25 mouse cellular contexts compared by ENCODE assay signal in the genomic region with DNA sequence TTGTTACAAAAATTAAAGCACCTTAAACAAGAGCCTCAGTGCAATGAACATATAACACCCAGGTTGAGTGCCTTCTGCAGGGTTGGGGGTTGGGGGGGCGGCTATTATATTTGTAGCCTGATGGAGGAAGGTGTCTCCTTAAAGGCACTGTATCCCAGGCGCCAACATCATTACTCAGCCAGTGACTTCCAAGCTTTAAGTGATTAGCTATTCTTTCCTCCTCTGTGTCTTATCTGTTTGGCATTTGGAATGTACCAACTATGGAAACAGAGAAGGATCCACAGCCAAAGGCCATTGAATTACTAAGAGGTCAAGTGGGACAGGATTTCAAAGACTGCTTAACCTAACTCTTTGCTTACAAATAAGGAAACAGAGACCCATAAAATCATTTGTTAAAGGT.
A peak's percentile ranks its signal among the peaks of the same experiment; 100 is the strongest.
DNase-seq lines count a peak whose midpoint lies in the region; ATAC-seq lines count a peak whose summit lies in the region.
"Had no signal": no experiment of that assay in that cellular context is flagged by ENCODE, and none has a peak within 500 bp of the region (broad histone marks: within the 10 kb centered on the region; RNA-seq: fewer than 3 reads in every experiment).

No protein-coding gene starts in this region.

- H3K27me3 ChIP-seq in midbrain, embryonic 11.5 days (ENCODE audit: control insufficient read depth, insufficient read depth, low read length), result no peaks in the 10 kb centered on the region
- no peaks in the 10 kb centered on the region for H3K27me3 ChIP-seq in midbrain, embryonic 14.5 days (ENCODE audit: control insufficient read depth, insufficient read depth, low read length)
- H3K27me3 ChIP-seq in heart, embryonic 10.5 days (ENCODE audit: insufficient read depth, poor library complexity, severe bottlenecking), result no peaks in the 10 kb centered on the region
- H3K27me3 ChIP-seq: forebrain, embryonic 13.5 days; limb, embryonic 13.5 days; midbrain, embryonic 13.5 days; neural tube, embryonic 12.5 days had no signal

- no peak overlapping the region for H3K9ac ChIP-seq in midbrain, embryonic 11.5 days (ENCODE audit: low read length)
- no peak overlapping the region for H3K9ac ChIP-seq in midbrain, embryonic 14.5 days (replicated peaks; ENCODE audit: low read length)
- H3K9ac ChIP-seq: forebrain, embryonic 13.5 days; limb, embryonic 13.5 days; liver, embryonic 14.5 days; midbrain, embryonic 13.5 days; neural tube, embryonic 12.5 days had no signal

- H3K4me3 ChIP-seq in midbrain, embryonic 11.5 days (ENCODE audit: low read depth, low read length), result no peak overlapping the region
- no peak overlapping the region for H3K4me3 ChIP-seq in midbrain, embryonic 14.5 days (replicated peaks; ENCODE audit: low read depth, low read length)
- H3K4me3 ChIP-seq in heart, embryonic 10.5 days, result no peak overlapping the region
- H3K4me3 ChIP-seq: forebrain, embryonic 13.5 days; layer of hippocampus, adult 2 months; limb, embryonic 13.5 days; midbrain, embryonic 13.5 days; neural tube, embryonic 12.5 days had no signal

- H3K9me3 ChIP-seq in midbrain, embryonic 11.5 days (ENCODE audit: control insufficient read depth, low read length), result no peaks in the 10 kb centered on the region
- H3K9me3 ChIP-seq in midbrain, embryonic 14.5 days (ENCODE audit: control insufficient read depth, low read length), result no peaks in the 10 kb centered on the region
- no peaks in the 10 kb centered on the region for H3K9me3 ChIP-seq in heart, embryonic 10.5 days
- H3K9me3 ChIP-seq: forebrain, embryonic 13.5 days; limb, embryonic 13.5 days; midbrain, embryonic 13.5 days; neural tube, embryonic 12.5 days had no signal

- WGBS in midbrain, embryonic 11.5 days, result 86% methylated on average over 2 of the region's 2 CpGs
- WGBS in midbrain, embryonic 14.5 days, result 92% methylated on average over 2 of the region's 2 CpGs
- WGBS in heart, embryonic 10.5 days, result 42% methylated on average over 2 of the region's 2 CpGs

- no peaks in the 10 kb centered on the region for H3K4me1 ChIP-seq in midbrain, embryonic 11.5 days (ENCODE audit: control insufficient read depth, insufficient read depth, low read length)
- no peaks in the 10 kb centered on the region for H3K4me1 ChIP-seq in midbrain, embryonic 14.5 days (ENCODE audit: control insufficient read depth, insufficient read depth, low read length)
- peaks cover 12% of the 10 kb centered on the region for H3K4me1 ChIP-seq in heart, embryonic 10.5 days
- H3K4me1 ChIP-seq: forebrain, embryonic 13.5 days; limb, embryonic 13.5 days; midbrain, embryonic 13.5 days; neural tube, embryonic 12.5 days had no signal

- intact Hi-C loops in heart, postnatal 25 days (cut with DNase I), result loop anchor here (10.0 kb wide), 1 partner anchor 585 kb away; no protein-coding TSS in a partner anchor

- DNase-seq in heart, adult 11 months, result peak; percentile 89
- DNase-seq in heart, postnatal 25 days (ENCODE audit: low spot score), result no peak
- DNase-seq in midbrain, embryonic 11.5 days (ENCODE audit: low spot score, missing footprints), result peak; percentile 80
- no peak for DNase-seq in midbrain, embryonic 14.5 days
- no peak for DNase-seq in heart, embryonic 10.5 days (ENCODE audit: low spot score)
- peak; percentile 14 for DNase-seq in heart, postnatal 4 days
- no peak for DNase-seq in urinary bladder, adult 2 months (ENCODE audit: low spot score)
- DNase-seq in layer of hippocampus, adult 8-10 months (ENCODE audit: low spot score in 2 of 2), result no peak
- DNase-seq: adrenal gland, postnatal 14 days; cerebellum, adult 2 months; cerebellum, postnatal 36 days; kidney, postnatal 25 days; lung, postnatal 10 days; right cerebral cortex, postnatal 14 days; spleen, adult 18-20 months; thymus, postnatal 14 days had no signal

- no peak for ATAC-seq in midbrain, embryonic 11.5 days (ENCODE audit: low FRiP score)
- ATAC-seq in midbrain, embryonic 14.5 days (ENCODE audit: low FRiP score, low TSS enrichment), result no peak
- ATAC-seq: CD4-positive, CD25-positive, alpha-beta regulatory T cell, adult 4 months; forebrain, embryonic 13.5 days; hindbrain, postnatal 0 days; intestine, embryonic 16.5 days; midbrain, embryonic 13.5 days had no signal

- H3K4me2 ChIP-seq in midbrain, embryonic 11.5 days, result no peak overlapping the region
- H3K4me2 ChIP-seq in midbrain, embryonic 14.5 days (ENCODE audit: low read length), result no peak overlapping the region
- H3K4me2 ChIP-seq: forebrain, embryonic 13.5 days; limb, embryonic 13.5 days; midbrain, embryonic 13.5 days; neural tube, embryonic 12.5 days had no signal

- H3K27ac ChIP-seq in midbrain, embryonic 11.5 days (ENCODE audit: low read depth, low read length), result no peak overlapping the region
- H3K27ac ChIP-seq in midbrain, embryonic 14.5 days (replicated peaks; ENCODE audit: low read depth, low read length), result no peak overlapping the region
- peak overlapping the region; percentile 72; the same call in 1 of the 2 replicates for H3K27ac ChIP-seq in heart, embryonic 10.5 days
- H3K27ac ChIP-seq: forebrain, embryonic 13.5 days; hindbrain, postnatal 0 days; layer of hippocampus, adult 2 months; limb, embryonic 13.5 days; liver, embryonic 14.5 days; midbrain, embryonic 13.5 days; neural tube, embryonic 12.5 days had no signal

- H3K36me3 ChIP-seq in midbrain, embryonic 11.5 days (ENCODE audit: control insufficient read depth, insufficient read depth, low read length), result no peaks in the 10 kb centered on the region
- H3K36me3 ChIP-seq in midbrain, embryonic 14.5 days (ENCODE audit: control insufficient read depth, insufficient read depth, low read length), result no peaks in the 10 kb centered on the region
- no peaks in the 10 kb centered on the region for H3K36me3 ChIP-seq in heart, embryonic 10.5 days
- H3K36me3 ChIP-seq: limb, embryonic 13.5 days; midbrain, embryonic 13.5 days; neural tube, embryonic 12.5 days had no signal

Comparison
In these comparisons a context has a peak if more than half of its experiments do, and no peak if none do; other contexts are left out.
1. DNase-seq: peak in heart, adult 11 months (single experiment), midbrain, embryonic 11.5 days (single experiment) and heart, postnatal 4 days (single experiment); none in heart, postnatal 25 days (single experiment), midbrain, embryonic 14.5 days (single experiment), heart, embryonic 10.5 days (single experiment), urinary bladder, adult 2 months (single experiment) and layer of hippocampus, adult 8-10 months (0 of 2).